Mouse (Mus musculus): ENCODE data around the gene Tmem143.
A peak's percentile ranks its signal among the peaks of the same experiment; 100 is the strongest.
"Not testable (repeated sequence)": the region's sequence is repeated elsewhere in the genome, so short reads cannot be mapped to it uniquely, and the experiment has no call there.

The Tmem143 gene

GRCm38 (mm10) chr7:45922928-45923761 is 26.4 kb downstream of the Tmem143 start:
- DNase-seq (ENCODE audit: low spot score), result no peak

- no peak for DNase-seq (ENCODE audit: low spot score)
These were observed 27.2 kb downstream of the Tmem143 start, which contains the start of gene Ccdc114 for GRCm38 (mm10) chr7:45923762-45924428. Gene Ccdc114 (plus strand): TSS chr7:45924072.

GRCm38 (mm10) chr7:45924429-45924816 is 27.7 kb downstream of the Tmem143 start:
- DNase-seq (ENCODE audit: low spot score), result no peak

- DNase-seq (ENCODE audit: low spot score), result no peak
These were observed 32.0 kb downstream of the Tmem143 start for GRCm38 (mm10) chr7:45928626-45929295.

DNA sequence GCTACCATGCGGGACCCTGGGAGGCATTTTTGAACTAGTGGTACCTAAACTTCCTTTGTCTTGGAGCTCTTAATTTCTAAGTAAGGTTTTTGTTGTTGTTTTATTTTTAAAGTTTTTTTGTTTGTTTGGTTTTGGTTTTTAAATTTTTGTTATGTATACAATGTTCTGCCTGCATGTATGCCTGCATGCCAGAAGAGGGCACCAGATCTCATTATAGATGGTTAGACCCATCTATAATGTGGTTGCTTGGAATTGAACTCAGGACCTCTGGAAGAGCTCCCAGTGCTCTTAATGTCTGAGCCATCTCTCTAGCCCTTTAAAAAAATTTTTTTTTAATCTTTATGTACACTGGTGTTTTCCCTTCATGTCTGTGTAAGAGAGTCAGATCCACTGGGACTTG is 32.9 kb downstream of the Tmem143 start:
- DNase-seq (ENCODE audit: low spot score), result no peak

- DNase-seq (ENCODE audit: low spot score), result not testable (repeated sequence)
These were observed 37.0 kb downstream of the Tmem143 start for GRCm38 (mm10) chr7:45933766-45934165.

GRCm38 (mm10) chr7:45935114-45935513 is 38.4 kb downstream of the Tmem143 start:
- peak; percentile 81 for DNase-seq (ENCODE audit: low spot score)

- DNase-seq (ENCODE audit: low spot score), result no peak
These were observed 43.1 kb downstream of the Tmem143 start for GRCm38 (mm10) chr7:45939836-45940235.

DNA sequence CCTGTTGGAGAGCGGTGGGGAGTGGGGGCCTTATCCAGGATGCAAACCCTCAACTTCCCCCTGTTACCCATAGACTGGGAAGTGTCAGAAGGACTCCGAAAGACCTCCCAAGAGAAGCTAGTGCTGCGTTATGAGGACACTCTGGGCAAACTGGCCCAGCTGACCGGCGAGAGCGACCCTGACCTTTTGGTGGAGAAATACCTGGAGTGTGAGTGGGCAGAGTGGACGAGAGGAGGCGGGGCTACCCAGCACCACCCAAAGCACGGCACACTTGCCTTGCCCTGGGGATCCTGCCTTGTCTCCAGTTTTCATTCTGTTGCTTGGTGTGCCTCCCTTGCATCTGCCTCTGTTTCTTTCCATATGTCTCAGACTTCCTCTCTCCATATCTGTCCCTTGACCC is 45.2 kb downstream of the Tmem143 start:
- DNase-seq (ENCODE audit: low spot score), result no peak

GRCm38 (mm10) chr7:45943280-45943679 is 46.5 kb downstream of the Tmem143 start:
- not testable (repeated sequence) for DNase-seq (ENCODE audit: low spot score)

DNA sequence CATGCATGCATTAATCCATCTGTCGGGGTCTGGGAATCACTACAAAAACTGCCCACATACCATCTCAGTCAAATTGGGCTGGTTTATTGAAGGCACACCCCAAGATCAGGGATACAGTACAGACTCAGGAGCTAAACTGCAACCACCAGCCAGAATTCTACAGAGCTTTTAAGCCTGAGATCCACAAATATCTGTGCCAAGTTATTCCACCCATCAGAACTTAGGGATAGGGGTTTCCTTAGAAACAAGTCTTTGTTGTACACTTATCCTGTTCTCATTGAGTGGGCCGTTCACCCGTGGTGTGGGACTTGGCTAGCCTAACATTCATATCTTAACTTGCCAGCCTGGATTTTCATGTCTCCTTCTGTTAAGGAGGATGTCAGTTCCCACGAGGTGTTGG is 52.3 kb downstream of the Tmem143 start:
- no peak for DNase-seq (ENCODE audit: low spot score)

DNA sequence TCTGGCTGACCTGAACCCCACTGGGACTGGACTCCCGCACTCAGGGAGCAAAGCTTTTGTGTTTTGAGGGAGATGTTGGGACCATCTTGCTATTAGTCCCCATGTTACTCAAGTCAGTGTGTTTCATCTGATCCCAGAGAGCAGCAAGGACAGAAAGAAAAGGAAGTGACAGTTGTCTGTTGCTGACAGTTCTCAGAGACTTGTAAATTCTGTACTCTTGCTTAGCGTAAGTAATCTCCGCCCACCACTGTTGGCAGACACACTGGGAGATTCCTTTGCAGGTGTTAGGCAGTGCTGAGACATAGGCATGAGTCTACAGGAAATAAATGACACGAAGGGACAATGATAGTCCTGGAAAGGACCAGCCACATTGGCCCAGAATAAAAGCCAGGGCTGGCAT is 59.9 kb downstream of the Tmem143 start:
- DNase-seq (ENCODE audit: low spot score), result no peak
